Mouse (Mus musculus) bone marrow, adult 2 months (tissue): ENCODE measurements around the gene Psmd4. TPM values are rescaled to one million over a fixed set of nuclear protein-coding genes. Genes with fewer than 3 reads are reported as not detected.
A peak's percentile ranks its signal among the peaks of the same experiment; 100 is the strongest.
"Not testable (repeated sequence)": the region's sequence is repeated elsewhere in the genome, so short reads cannot be mapped to it uniquely, and the experiment has no call there.

Source experiments
- H3K27ac ChIP-seq: fragments of 200-500 bp; 2 replicates; pipeline ENCODE4 v1.5.1; 2012; ENCODE audit warnings: low read depth, mild to moderate bottlenecking, control low read depth, inconsistent platforms, low read length; ENCODE audit not compliant: control insufficient read depth, poor library complexity, insufficient read depth
- H3K4me1 ChIP-seq: fragments of 200-500 bp; 2 replicates; pipeline ENCODE4 v1.6.1; 2011; ENCODE audit warnings: low read length; ENCODE audit not compliant: control insufficient read depth, insufficient read depth
- H3K4me3 ChIP-seq: fragments of 200-500 bp; replicated peaks from 2 replicates; pipeline ENCODE3; 2011; ENCODE audit warnings: mild to moderate bottlenecking, low read depth, low read length, control low read depth; ENCODE audit not compliant: control insufficient read depth
- CTCF ChIP-seq: fragments of 200-500 bp; IDR thresholded peaks from 2 replicates; pipeline ENCODE4 v1.5.1; 2011; ENCODE audit warnings: low read length, control low read depth; ENCODE audit not compliant: control insufficient read depth, insufficient read depth
- POLR2A ChIP-seq: fragments of 200-500 bp; IDR thresholded peaks from 2 replicates; pipeline ENCODE4 v1.6.1; 2011; ENCODE audit warnings: low read depth, mild to moderate bottlenecking, control low read depth, low read length, borderline replicate concordance; ENCODE audit not compliant: control insufficient read depth
- WGBS: fragments of 180-500 bp; shearing (Covaris S2); methylation state at CpG from one replicate; pipeline ENCODE4 v1.1.7; 2018; 5-methylcytosine and 5-hydroxymethylcytosine counted together
- polyA plus RNA-seq: library from polyadenylated mRNA; stranded (reverse); fragments of >200 nt; gene quantifications from 2 replicates; pipeline ENCODE4 v1.2.4, GENCODE M21; 2011; ENCODE audit warnings: low replicate concordance; ENCODE audit not compliant: missing spikeins, insufficient read depth, insufficient read length

The Psmd4 gene
- polyA plus RNA-seq, 1 experiment, result 328 TPM

GRCm38 (mm10) chr3:95029953-95030352, 12.5 kb downstream of the Psmd4 start:
- H3K4me1 ChIP-seq, result peaks cover 3% of the 10 kb centered on the region
- WGBS, result 41% methylated on average over 3 of the region's 3 CpGs
- peak; percentile 14; the same call in 1 of the 2 replicates for TF ChIP-seq CTCF
- TF ChIP-seq POLR2A, result no peak

GRCm38 (mm10) chr3:95029291-95029827, 13.1 kb downstream of the Psmd4 start:
- 61% methylated on average over 3 of the region's 3 CpGs for WGBS
- H3K27ac ChIP-seq, H3K4me3 ChIP-seq, H3K4me1 ChIP-seq: not testable (repeated sequence)

More at GRCm38 (mm10) chr3:95029953-95030352, 12.5 kb downstream of the Psmd4 start:
- H3K4me3 ChIP-seq, result no peak overlapping the region
- H3K27ac ChIP-seq, result no peak overlapping the region

- Histone ChIP-seq H3K4me1 (peaks cover 3% of the 10 kb centered on the region), H3K4me3 (no peak overlapping the region), H3K27ac (no peak overlapping the region)
- 44% methylated on average over 3 of the region's 3 CpGs for WGBS
- no peak for TF ChIP-seq POLR2A
- TF ChIP-seq CTCF, result no peak
These were observed 13.8 kb downstream of the Psmd4 start for GRCm38 (mm10) chr3:95028603-95029002.

GRCm38 (mm10) chr3:95027701-95028100, 14.7 kb downstream of the Psmd4 start:
- TF ChIP-seq POLR2A, result no peak
- TF ChIP-seq CTCF, result no peak
- Histone ChIP-seq H3K27ac (no peak overlapping the region), H3K4me1 (peaks cover 3% of the 10 kb centered on the region), H3K4me3 (no peak overlapping the region)
- 7% methylated on average over 5 of the region's 5 CpGs for WGBS

GRCm38 (mm10) chr3:95027057-95027645, 15.3 kb downstream of the Psmd4 start:
- no peak for TF ChIP-seq CTCF
- no peak for TF ChIP-seq POLR2A
- no peak overlapping the region for H3K27ac ChIP-seq
- peaks cover 3% of the 10 kb centered on the region for H3K4me1 ChIP-seq
- H3K4me3 ChIP-seq, result no peak overlapping the region
- WGBS, result 32% methylated on average over 5 of the region's 5 CpGs

- peaks cover 3% of the 10 kb centered on the region for H3K4me1 ChIP-seq
- no peak overlapping the region for H3K27ac ChIP-seq
- H3K4me3 ChIP-seq, result no peak overlapping the region
- no peak for TF ChIP-seq POLR2A
- TF ChIP-seq CTCF, result no peak
- WGBS, result 70% methylated on average over 5 of the region's 5 CpGs
These were observed 17.2 kb downstream of the Psmd4 start for GRCm38 (mm10) chr3:95025202-95025601.

- Histone ChIP-seq H3K4me3 (no peak overlapping the region), H3K4me1 (peaks cover 3% of the 10 kb centered on the region), H3K27ac (no peak overlapping the region; the same call in 1 of the 2 replicates)
- TF ChIP-seq CTCF, result no peak
- TF ChIP-seq POLR2A, result no peak
- 73% methylated on average over 11 of the region's 11 CpGs for WGBS
These were observed 17.9 kb downstream of the Psmd4 start for GRCm38 (mm10) chr3:95024551-95024950.

GRCm38 (mm10) chr3:95020956-95021355, 21.5 kb downstream of the Psmd4 start:
- not testable (repeated sequence) for H3K27ac ChIP-seq, H3K4me3 ChIP-seq, H3K4me1 ChIP-seq
- 95% methylated on average over 5 of the region's 5 CpGs for WGBS

- no peaks in the 10 kb centered on the region; the same call in 1 of the 2 replicates for H3K4me1 ChIP-seq
- no peak overlapping the region for H3K27ac ChIP-seq
- TF ChIP-seq CTCF, result no peak
- no peak for TF ChIP-seq POLR2A
- WGBS, result 85% methylated on average over 2 of the region's 2 CpGs
- no peak overlapping the region for H3K4me3 ChIP-seq
These were observed 23.7 kb downstream of the Psmd4 start for GRCm38 (mm10) chr3:95018741-95019140.
